Mouse (Mus musculus): ENCODE data around the gene Bdkrb1. TPM values are rescaled to one million over a fixed set of nuclear protein-coding genes. Genes with fewer than 3 reads are reported as not detected.

Gene Bdkrb1
- polyA plus RNA-seq, 1 experiment, result 0.15 TPM

- 18% methylated on average over 25 of the region's 25 CpGs for WGBS
- no peaks in the 10 kb centered on the region for H3K36me3 ChIP-seq (ENCODE audit: control insufficient read depth, insufficient read depth, low read length)
- no peaks in the 10 kb centered on the region; the same call in none of the 2 replicates for H3K27me3 ChIP-seq (ENCODE audit: control insufficient read depth, insufficient read depth, low read length)
- TF ChIP-seq POLR2A (IDR thresholded peaks at IDR 0.05; ENCODE audit: low read depth, low read length) (no peak), CTCF (IDR thresholded peaks at IDR 0.05; ENCODE audit: extremely low read depth, insufficient read depth, insufficient read length, insufficient replicate concordance) (no peak)
- H3K27ac ChIP-seq (ENCODE audit: insufficient read depth, low read length), result no peak within 1 kb of the TSS
- DNase-seq (ENCODE audit: low read depth in 1 of 2, low spot score in 2 of 2), result no peak
- no peaks in the 10 kb centered on the region for H3K4me1 ChIP-seq (ENCODE audit: control insufficient read depth, insufficient read depth, insufficient read length)
- no peak within 1 kb of the TSS for H3K4me3 ChIP-seq (ENCODE audit: extremely low read depth, insufficient read depth, insufficient read length)
Measured at GRCm38 (mm10) chr12:105562936-105563680, 39.8 kb upstream of the Bdkrb1 start, which contains the start of gene Bdkrb2. Bdkrb2 (plus strand) TSS chr12:105563226.

DNA sequence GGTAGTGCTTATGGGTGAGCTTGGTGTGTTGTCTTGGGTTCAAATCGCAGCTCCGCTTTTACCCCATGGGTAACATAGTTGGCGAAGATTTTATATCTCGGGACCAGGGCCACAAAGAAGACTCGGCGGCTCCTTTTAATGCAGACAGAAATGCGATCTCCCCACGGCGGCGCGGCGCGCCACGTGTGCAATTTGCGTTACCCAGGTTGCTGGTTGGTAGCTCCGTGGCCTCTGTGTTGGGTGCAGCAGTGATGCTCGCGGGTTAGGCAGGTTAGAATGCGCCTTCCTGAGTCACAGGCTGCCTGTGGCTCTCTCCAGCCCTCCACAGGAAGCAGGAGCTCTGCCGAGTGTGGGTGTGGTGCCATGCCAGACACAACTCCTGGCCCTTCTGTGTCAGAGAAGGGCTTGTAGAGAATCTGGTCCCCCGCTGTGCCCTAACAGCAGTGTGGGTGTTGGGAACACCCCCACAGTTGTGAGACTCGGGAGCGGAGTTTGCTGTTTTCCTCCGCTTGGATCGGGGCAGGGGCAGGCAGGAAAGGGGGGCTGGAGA, 39.1 kb upstream of the Bdkrb1 start:
- no peak overlapping the region for H3K4me3 ChIP-seq (ENCODE audit: extremely low read depth, insufficient read depth, insufficient read length)
- no peak for DNase-seq (ENCODE audit: low read depth in 1 of 2, low spot score in 2 of 2)
- TF ChIP-seq POLR2A (IDR thresholded peaks at IDR 0.05; ENCODE audit: low read depth, low read length), result no peak
- no peak for TF ChIP-seq CTCF (IDR thresholded peaks at IDR 0.05; ENCODE audit: extremely low read depth, insufficient read depth, insufficient read length, insufficient replicate concordance)
- no peaks in the 10 kb centered on the region; the same call in none of the 2 replicates for H3K27me3 ChIP-seq (ENCODE audit: control insufficient read depth, insufficient read depth, low read length)
- H3K36me3 ChIP-seq (ENCODE audit: control insufficient read depth, insufficient read depth, low read length), result no peaks in the 10 kb centered on the region
- WGBS, result 19% methylated on average over 25 of the region's 25 CpGs
- H3K4me1 ChIP-seq (ENCODE audit: control insufficient read depth, insufficient read depth, insufficient read length), result no peaks in the 10 kb centered on the region
- no peak overlapping the region for H3K27ac ChIP-seq (ENCODE audit: insufficient read depth, low read length)

- 79% methylated on average over 5 of the region's 5 CpGs for WGBS
- TF ChIP-seq CTCF (IDR thresholded peaks at IDR 0.05; ENCODE audit: extremely low read depth, insufficient read depth, insufficient read length, insufficient replicate concordance), result no peak
- no peak for TF ChIP-seq POLR2A (IDR thresholded peaks at IDR 0.05; ENCODE audit: low read depth, low read length)
- H3K4me3 ChIP-seq (ENCODE audit: extremely low read depth, insufficient read depth, insufficient read length), result no peak overlapping the region
- no peak overlapping the region for H3K27ac ChIP-seq (ENCODE audit: insufficient read depth, low read length)
- H3K27me3 ChIP-seq (ENCODE audit: control insufficient read depth, insufficient read depth, low read length), result no peaks in the 10 kb centered on the region; the same call in none of the 2 replicates
- H3K4me1 ChIP-seq (ENCODE audit: control insufficient read depth, insufficient read depth, insufficient read length), result no peaks in the 10 kb centered on the region
- no peak for DNase-seq (ENCODE audit: low read depth in 1 of 2, low spot score in 2 of 2)
- no peaks in the 10 kb centered on the region for H3K36me3 ChIP-seq (ENCODE audit: control insufficient read depth, insufficient read depth, low read length)
Measured at GRCm38 (mm10) chr12:105565221-105565620, 37.7 kb upstream of the Bdkrb1 start.

GRCm38 (mm10) chr12:105571867-105572266, 31.0 kb upstream of the Bdkrb1 start:
- no peak for DNase-seq (ENCODE audit: low read depth in 1 of 2, low spot score in 2 of 2)
- Histone ChIP-seq H3K27ac (ENCODE audit: insufficient read depth, low read length) (no peak overlapping the region), H3K4me1 (ENCODE audit: control insufficient read depth, insufficient read depth, insufficient read length) (no peaks in the 10 kb centered on the region), H3K36me3 (ENCODE audit: control insufficient read depth, insufficient read depth, low read length) (no peaks in the 10 kb centered on the region), H3K27me3 (ENCODE audit: control insufficient read depth, insufficient read depth, low read length) (no peaks in the 10 kb centered on the region), H3K4me3 (ENCODE audit: extremely low read depth, insufficient read depth, insufficient read length) (no peak overlapping the region)
- WGBS, result 90% methylated on average over 3 of the region's 3 CpGs
- TF ChIP-seq POLR2A (IDR thresholded peaks at IDR 0.05; ENCODE audit: low read depth, low read length), result no peak
- no peak for TF ChIP-seq CTCF (IDR thresholded peaks at IDR 0.05; ENCODE audit: extremely low read depth, insufficient read depth, insufficient read length, insufficient replicate concordance)

DNA sequence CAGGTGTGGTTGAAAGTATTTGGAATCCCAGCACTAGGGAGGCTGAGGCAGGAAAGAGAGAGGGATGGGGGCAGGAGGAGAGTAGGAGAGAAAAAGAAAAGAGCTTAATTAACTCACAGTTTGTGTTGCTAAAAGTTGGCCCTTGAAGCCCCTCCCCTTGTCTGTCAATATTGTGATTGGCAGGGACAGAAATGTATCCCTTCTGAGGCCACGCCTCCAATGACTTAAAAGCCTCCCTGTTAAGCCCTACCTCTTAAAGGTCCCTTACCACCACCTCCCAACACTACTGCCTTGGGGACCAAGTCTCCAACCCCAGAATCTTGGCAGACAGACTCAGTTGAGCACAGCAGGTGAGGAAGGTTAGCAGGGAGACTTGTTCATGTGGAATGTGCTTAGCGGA, 30.3 kb upstream of the Bdkrb1 start:
- 86% methylated on average over 2 of the region's 2 CpGs for WGBS
- H3K4me1 ChIP-seq (ENCODE audit: control insufficient read depth, insufficient read depth, insufficient read length), result no peaks in the 10 kb centered on the region
- no peaks in the 10 kb centered on the region for H3K27me3 ChIP-seq (ENCODE audit: control insufficient read depth, insufficient read depth, low read length)
- no peak for TF ChIP-seq CTCF (IDR thresholded peaks at IDR 0.05; ENCODE audit: extremely low read depth, insufficient read depth, insufficient read length, insufficient replicate concordance)
- no peak for TF ChIP-seq POLR2A (IDR thresholded peaks at IDR 0.05; ENCODE audit: low read depth, low read length)
- no peaks in the 10 kb centered on the region for H3K36me3 ChIP-seq (ENCODE audit: control insufficient read depth, insufficient read depth, low read length)
- no peak for DNase-seq (ENCODE audit: low read depth in 1 of 2, low spot score in 2 of 2)
- no peak overlapping the region for H3K4me3 ChIP-seq (ENCODE audit: extremely low read depth, insufficient read depth, insufficient read length)
- no peak overlapping the region for H3K27ac ChIP-seq (ENCODE audit: insufficient read depth, low read length)

DNA sequence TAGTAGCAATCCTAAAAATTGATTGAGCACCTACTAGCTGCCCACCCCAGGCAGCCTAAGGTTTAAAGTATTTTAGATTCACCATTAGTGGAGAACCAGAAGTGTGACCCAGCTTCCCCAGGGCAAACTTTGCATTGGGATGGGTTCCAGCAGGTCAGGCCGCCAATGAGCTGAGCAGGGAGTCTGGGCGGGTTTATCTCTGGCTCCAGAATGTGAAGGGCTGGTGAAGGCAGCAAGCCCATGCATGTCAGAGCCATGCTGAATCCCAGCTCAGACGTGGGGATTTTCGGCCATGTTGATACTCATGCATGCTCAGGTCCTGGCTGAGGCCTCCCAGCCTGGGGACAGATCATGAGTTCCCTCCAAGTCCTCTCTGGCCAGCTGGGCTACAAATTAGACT, 28.5 kb upstream of the Bdkrb1 start:
- H3K27ac ChIP-seq (ENCODE audit: insufficient read depth, low read length), result no peak overlapping the region
- TF ChIP-seq CTCF (IDR thresholded peaks at IDR 0.05; ENCODE audit: extremely low read depth, insufficient read depth, insufficient read length, insufficient replicate concordance) (no peak), POLR2A (IDR thresholded peaks at IDR 0.05; ENCODE audit: low read depth, low read length) (no peak)
- 88% methylated on average over 4 of the region's 4 CpGs for WGBS
- H3K4me1 ChIP-seq (ENCODE audit: control insufficient read depth, insufficient read depth, insufficient read length), result no peaks in the 10 kb centered on the region
- H3K27me3 ChIP-seq (ENCODE audit: control insufficient read depth, insufficient read depth, low read length), result no peaks in the 10 kb centered on the region
- DNase-seq (ENCODE audit: low read depth in 1 of 2, low spot score in 2 of 2), result no peak
- H3K4me3 ChIP-seq (ENCODE audit: extremely low read depth, insufficient read depth, insufficient read length), result no peak overlapping the region
- H3K36me3 ChIP-seq (ENCODE audit: control insufficient read depth, insufficient read depth, low read length), result no peaks in the 10 kb centered on the region

- no peaks in the 10 kb centered on the region for H3K36me3 ChIP-seq (ENCODE audit: control insufficient read depth, insufficient read depth, low read length)
- H3K4me3 ChIP-seq (ENCODE audit: extremely low read depth, insufficient read depth, insufficient read length), result no peak overlapping the region
- DNase-seq (ENCODE audit: low read depth in 1 of 2, low spot score in 2 of 2), result no peak
- TF ChIP-seq CTCF (IDR thresholded peaks at IDR 0.05; ENCODE audit: extremely low read depth, insufficient read depth, insufficient read length, insufficient replicate concordance) (no peak), POLR2A (IDR thresholded peaks at IDR 0.05; ENCODE audit: low read depth, low read length) (no peak)
- WGBS, result 49% methylated on average over 17 of the region's 17 CpGs
- no peaks in the 10 kb centered on the region; the same call in 1 of the 2 replicates for H3K4me1 ChIP-seq (ENCODE audit: control insufficient read depth, insufficient read depth, insufficient read length)
- H3K27ac ChIP-seq (ENCODE audit: insufficient read depth, low read length), result no peak overlapping the region
- H3K27me3 ChIP-seq (ENCODE audit: control insufficient read depth, insufficient read depth, low read length), result no peaks in the 10 kb centered on the region
Measured at GRCm38 (mm10) chr12:105580490-105580889, 22.4 kb upstream of the Bdkrb1 start.

All from spleen, adult 2 months (tissue).